Mouse (Mus musculus) kidney, postnatal 0 days (tissue): ENCODE data around the gene Nck1. TPM values are rescaled to one million over a fixed set of nuclear protein-coding genes. Genes with fewer than 3 reads are reported as not detected.

Experiments used
- ATAC-seq: fragments of 200-750 bp; cut with Nextera tagmentation; replicated peaks from 2 replicates; pipeline ENCODE4 v1.8.0; 2017; ENCODE audit warnings: low read depth, moderate number of reproducible peaks, moderate TSS enrichment, moderate library complexity; ENCODE audit not compliant: low FRiP score
- DNase-seq: peaks from one replicate; pipeline ENCODE4 v3.0.0-alpha.2; 2016; ENCODE audit warnings: low spot score
- H3K27ac ChIP-seq: fragments of 300-500 bp; sonication (generic); 2 replicates; pipeline ENCODE4 v1.5.1; 2014; ENCODE audit warnings: mild to moderate bottlenecking
- H3K27me3 ChIP-seq: fragments of 300-500 bp; sonication (generic); 2 replicates; pipeline ENCODE4 v1.6.1; 2014; ENCODE audit warnings: low read length, mixed read lengths; ENCODE audit not compliant: insufficient read depth
- H3K36me3 ChIP-seq: fragments of 300-500 bp; sonication (generic); 2 replicates; pipeline ENCODE4 v1.6.1; 2014; ENCODE audit warnings: low read length, mixed read lengths; ENCODE audit not compliant: insufficient read depth
- H3K4me1 ChIP-seq: fragments of 300-500 bp; sonication (generic); replicated peaks from 2 replicates; pipeline ENCODE4 v1.6.1; 2014; ENCODE audit warnings: antibody characterized with exemption, low read length, mixed read lengths; ENCODE audit not compliant: insufficient read depth
- H3K4me2 ChIP-seq: fragments of 300-500 bp; sonication (generic); 2 replicates; pipeline ENCODE4 v1.6.1; 2014; ENCODE audit warnings: mild to moderate bottlenecking, low read length, moderate library complexity, mixed read lengths
- H3K4me3 ChIP-seq: fragments of 300-500 bp; sonication (generic); replicated peaks from 2 replicates; pipeline ENCODE4 v1.5.1; 2014; ENCODE audit warnings: low read depth, low read length
- H3K9ac ChIP-seq: fragments of 300-500 bp; sonication (generic); 2 replicates; pipeline ENCODE4 v1.6.1; 2014; ENCODE audit warnings: low read depth, low read length
- H3K9me3 ChIP-seq: fragments of 300-500 bp; sonication (generic); replicated peaks from 2 replicates; pipeline ENCODE4 v1.6.1; 2016; ENCODE audit warnings: low read length, inconsistent platforms, mixed read lengths
- CTCF ChIP-seq: IDR thresholded peaks from 2 replicates; pipeline ENCODE4 v1.5.1; 2016; ENCODE audit warnings: antibody characterized with exemption, low read depth, mild to moderate bottlenecking, moderate library complexity
- WGBS: fragments of 180-500 bp; shearing (Covaris S2); extraction: QIAGEN DNeasy Blood & Tissue Kit; methylation state at CpG from one replicate; pipeline ENCODE4 v1.1.7; 2014; 5-methylcytosine and 5-hydroxymethylcytosine counted together
- polyA plus RNA-seq: library from polyadenylated mRNA; unstranded; fragments of >200 nt; fragmentation: Nextera tagmentation; extraction: Ambion mirVana; gene quantifications from 2 replicates; pipeline ENCODE4 v1.2.1, GENCODE M21; 2015

Nck1 gene
- polyA plus RNA-seq, 1 experiment from 2014 or later: 75.8 TPM

GRCm38 (mm10) chr9:100446059-100446686 lies 99.8 kb downstream of the Nck1 start:
- WGBS: under 1% methylated on average over 32 of the region's 32 CpGs
- peak; percentile 75 for ATAC-seq
- no peaks in the 10 kb centered on the region for H3K9me3 ChIP-seq

More at GRCm38 (mm10) chr9:100446059-100446686, 99.8 kb downstream of the Nck1 start:
- H3K4me2 ChIP-seq: peak overlapping the region; percentile 71
- peak; percentile 79 for TF ChIP-seq CTCF
- H3K4me3 ChIP-seq: peak overlapping the region; percentile 34
- DNase-seq: peak; percentile 88
- H3K4me1 ChIP-seq: no peaks in the 10 kb centered on the region
- peak overlapping the region; percentile 14; the same call in 1 of the 2 replicates for H3K9ac ChIP-seq
- H3K27ac ChIP-seq: no peak overlapping the region
- no peaks in the 10 kb centered on the region for H3K27me3 ChIP-seq
- H3K36me3 ChIP-seq: no peaks in the 10 kb centered on the region

Other genes with a start within 250 kb of the Nck1 start
- 1.4 and 1.7 TPM in 2 replicates for gene Il20rb, start 59.3 kb downstream of the Nck1 start, polyA plus RNA-seq
- gene Slc35g2, start 25.0 kb upstream of the Nck1 start, polyA plus RNA-seq: 5.9 and 6.9 TPM in 2 replicates
- 40.9 and 43.6 TPM in 2 replicates for gene Stag1, start 51.7 kb upstream of the Nck1 start, polyA plus RNA-seq